In the genomic region with DNA sequence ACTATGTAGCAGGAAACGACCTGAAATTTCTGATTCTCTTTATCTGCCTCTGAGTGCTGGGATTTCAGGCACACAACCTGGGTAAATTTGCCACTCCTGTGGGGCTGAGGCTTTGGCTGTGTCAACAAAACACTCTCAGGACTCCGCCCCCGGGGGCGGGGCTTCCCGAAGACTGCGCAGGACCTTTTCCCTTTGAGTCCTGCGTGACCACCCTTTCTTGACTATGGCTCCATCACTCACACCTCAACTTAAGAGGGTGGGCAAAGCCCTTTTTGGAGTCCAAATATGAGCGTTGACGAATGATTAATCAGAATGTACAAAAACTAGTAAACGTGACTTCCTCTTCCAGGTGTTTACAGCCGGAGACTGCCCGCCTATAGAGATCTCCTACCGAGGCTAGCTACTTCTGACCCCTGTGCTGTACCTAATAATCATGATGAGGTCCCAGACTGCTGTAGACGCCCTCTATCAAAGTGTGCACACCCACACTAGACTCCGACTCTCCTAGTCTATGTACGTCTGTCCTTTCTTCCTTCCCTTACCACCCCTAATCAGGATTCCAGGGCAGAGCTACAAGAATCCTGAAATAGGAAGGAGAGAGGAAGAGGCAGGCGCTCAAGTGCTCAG, we compare ENCODE assay signal across 9 mouse cellular contexts. TPM values are rescaled to one million over a fixed set of nuclear protein-coding genes. Genes with fewer than 3 reads are reported as not detected.
A peak's percentile ranks its signal among the peaks of the same experiment; 100 is the strongest.
DNase-seq lines count a peak whose midpoint lies in the region; ATAC-seq lines count a peak whose summit lies in the region.
"Had no signal": no experiment of that assay in that cellular context is flagged by ENCODE, and none has a peak within 500 bp of the region (broad histone marks: within the 10 kb centered on the region; RNA-seq: fewer than 3 reads in every experiment).

No protein-coding gene starts in this region.

- peak overlapping the region; percentile 54 for H3K4me2 ChIP-seq in intestine, embryonic 15.5 days (replicated peaks)
- H3K4me2 ChIP-seq in midbrain, embryonic 14.5 days (ENCODE audit: low read length): peak overlapping the region; percentile 42

- no peak overlapping the region for H3K9ac ChIP-seq in intestine, embryonic 15.5 days
- no peak overlapping the region for H3K9ac ChIP-seq in midbrain, embryonic 14.5 days (replicated peaks; ENCODE audit: low read length)

- H3K27ac ChIP-seq in intestine, embryonic 15.5 days: peak overlapping the region; percentile 64
- H3K27ac ChIP-seq in midbrain, embryonic 14.5 days (replicated peaks; ENCODE audit: low read depth, low read length): no peak overlapping the region

- 0 out of 2 replicates have a peak, but pooled peaks cover 10% of the 10 kb centered on the region for H3K36me3 ChIP-seq in intestine, embryonic 15.5 days
- peaks cover 22% of the 10 kb centered on the region for H3K36me3 ChIP-seq in midbrain, embryonic 14.5 days (ENCODE audit: control insufficient read depth, insufficient read depth, low read length)

- peak; percentile 36 for DNase-seq in gastrocnemius, postnatal 14 days
- DNase-seq in gastrocnemius, postnatal 25 days: no peak
- DNase-seq in cerebellum, adult 18-20 months: peak; percentile 71 to 72
- peak; percentile 48 for DNase-seq in forelimb bud, embryonic 11.5 days (ENCODE audit: low read depth, low spot score)
- peak; percentile 82 for DNase-seq in liver
- DNase-seq in midbrain, embryonic 14.5 days: peak; percentile 71
- peak; percentile 53 to 64 for DNase-seq in thymus, adult 18-20 months

- intact Hi-C loops in gastrocnemius, postnatal 14 days (cut with DNase I; ENCODE audit: low total_unique reads): loop anchor here (5.0 kb wide), 1 partner anchor 92 kb away; a partner anchor contains a TSS

- ATAC-seq in intestine, embryonic 15.5 days: peak; percentile 75
- no peak for ATAC-seq in midbrain, embryonic 14.5 days (ENCODE audit: low FRiP score, low TSS enrichment)

- H3K9me3 ChIP-seq in intestine, embryonic 15.5 days: no peaks in the 10 kb centered on the region
- H3K9me3 ChIP-seq in midbrain, embryonic 14.5 days (ENCODE audit: control insufficient read depth, low read length): no peaks in the 10 kb centered on the region
- H3K9me3 ChIP-seq: G1E had no signal

- H3K27me3 ChIP-seq in intestine, embryonic 15.5 days (replicated peaks): no peaks in the 10 kb centered on the region
- no peaks in the 10 kb centered on the region for H3K27me3 ChIP-seq in midbrain, embryonic 14.5 days (ENCODE audit: control insufficient read depth, insufficient read depth, low read length)

- 11% methylated on average over 17 of the region's 17 CpGs for WGBS in intestine, embryonic 15.5 days
- 18% methylated on average over 17 of the region's 17 CpGs for WGBS in midbrain, embryonic 14.5 days

- H3K4me3 ChIP-seq in intestine, embryonic 15.5 days (replicated peaks): peak overlapping the region; percentile 12
- no peak overlapping the region for H3K4me3 ChIP-seq in midbrain, embryonic 14.5 days (replicated peaks; ENCODE audit: low read depth, low read length)

- H3K4me1 ChIP-seq in intestine, embryonic 15.5 days (replicated peaks): peaks cover 7% of the 10 kb centered on the region
- 0 out of 2 replicates have a peak, but pooled peaks cover 3% of the 10 kb centered on the region for H3K4me1 ChIP-seq in midbrain, embryonic 14.5 days (ENCODE audit: control insufficient read depth, insufficient read depth, low read length)

RNA-seq across cellular contexts. Expression of a gene that starts 10.2 kb away (rescaled TPM):
- total RNA-seq in gastrocnemius, postnatal 14 days (2021): 100 to 1,000 TPM; 146 to 175 TPM
- 100 to 1,000 TPM; 225 to 235 TPM for total RNA-seq in gastrocnemius, postnatal 25 days (2021)
- polyA plus RNA-seq in intestine, embryonic 15.5 days (2015; fragmentation: Nextera tagmentation; extraction: Ambion mirVana): 34.9 and 37.2 TPM in 2 replicates
- polyA plus RNA-seq in midbrain, embryonic 14.5 days (2014; fragmentation: Nextera tagmentation; extraction: Ambion mirVana): 17.9 and 56.8 TPM in 2 replicates

RNA-seq across cellular contexts. Expression of a gene that starts 25.6 kb away (rescaled TPM):
- 1 to 10 TPM; 8.2 to 8.8 TPM for total RNA-seq in gastrocnemius, postnatal 14 days (2021)
- 1 to 10 TPM; 7.6 to 8.3 TPM for total RNA-seq in gastrocnemius, postnatal 25 days (2021)
- polyA plus RNA-seq in intestine, embryonic 15.5 days (2015; fragmentation: Nextera tagmentation; extraction: Ambion mirVana): 17.5 and 17.7 TPM in 2 replicates
- 13.7 and 15.2 TPM in 2 replicates for polyA plus RNA-seq in midbrain, embryonic 14.5 days (2014; fragmentation: Nextera tagmentation; extraction: Ambion mirVana)
